Mouse (Mus musculus) intestine, embryonic 15.5 days (tissue): ENCODE results near the gene Ttc23l. TPM values are rescaled to one million over a fixed set of nuclear protein-coding genes. Genes with fewer than 3 reads are reported as not detected.
"Not testable (repeated sequence)": the region's sequence is repeated elsewhere in the genome, so short reads cannot be mapped to it uniquely, and the experiment has no call there.

ENCODE experiments used
- ATAC-seq: fragments of 200-750 bp; cut with Nextera tagmentation; 2 replicates; pipeline ENCODE4 v1.8.0; 2017; ENCODE audit warnings: moderate TSS enrichment, moderate library complexity
- H3K27ac ChIP-seq: fragments of 300-500 bp; sonication (generic); 2 replicates; pipeline ENCODE4 v1.5.1; 2015; ENCODE audit warnings: mild to moderate bottlenecking, inconsistent platforms
- H3K27me3 ChIP-seq: fragments of 300-500 bp; sonication (generic); replicated peaks from 2 replicates; pipeline ENCODE4 v1.6.1; 2015; ENCODE audit warnings: inconsistent platforms
- H3K36me3 ChIP-seq: fragments of 300-500 bp; sonication (generic); 2 replicates; pipeline ENCODE4 v1.6.1; 2015; ENCODE audit warnings: inconsistent platforms
- H3K4me1 ChIP-seq: fragments of 300-500 bp; sonication (generic); replicated peaks from 2 replicates; pipeline ENCODE4 v1.6.1; 2015; ENCODE audit warnings: inconsistent platforms
- H3K4me2 ChIP-seq: fragments of 300-500 bp; sonication (generic); replicated peaks from 2 replicates; pipeline ENCODE4 v1.6.1; 2015; ENCODE audit warnings: mild to moderate bottlenecking, inconsistent platforms
- H3K4me3 ChIP-seq: fragments of 300-500 bp; sonication (generic); replicated peaks from 2 replicates; pipeline ENCODE4 v1.5.1; 2015; ENCODE audit warnings: inconsistent platforms
- H3K9ac ChIP-seq: fragments of 300-500 bp; sonication (generic); 2 replicates; pipeline ENCODE4 v1.6.1; 2015; ENCODE audit warnings: inconsistent platforms
- H3K9me3 ChIP-seq: fragments of 300-500 bp; sonication (generic); 2 replicates; pipeline ENCODE4 v1.6.1; 2016; ENCODE audit warnings: inconsistent platforms
- WGBS: fragments of 180-500 bp; shearing (Covaris S2); methylation state at CpG from one replicate; pipeline ENCODE4 v1.1.7; 2015; 5-methylcytosine and 5-hydroxymethylcytosine counted together
- polyA plus RNA-seq: library from polyadenylated mRNA; unstranded; fragments of >200 nt; fragmentation: Nextera tagmentation; extraction: Ambion mirVana; gene quantifications from 2 replicates; pipeline ENCODE4 v1.2.1, GENCODE M21; 2015

The Ttc23l gene
- polyA plus RNA-seq, 1 experiment from 2014 or later: not detected

- Histone ChIP-seq H3K9me3 (no peaks in the 10 kb centered on the region), H3K27ac (no peak overlapping the region), H3K9ac (no peak overlapping the region), H3K27me3 (no peaks in the 10 kb centered on the region), H3K4me1 (no peaks in the 10 kb centered on the region), H3K36me3 (no peaks in the 10 kb centered on the region), H3K4me2 (no peak overlapping the region), H3K4me3 (no peak overlapping the region)
- 70% methylated on average over 5 of the region's 5 CpGs for WGBS
- ATAC-seq: no peak
Observed at GRCm38 (mm10) chr15:10500035-10500434, 58.4 kb downstream of the Ttc23l start.

GRCm38 (mm10) chr15:10499593-10499992 is 58.9 kb downstream of the Ttc23l start:
- Histone ChIP-seq H3K27me3 (no peaks in the 10 kb centered on the region), H3K4me2 (no peak overlapping the region), H3K9me3 (no peaks in the 10 kb centered on the region), H3K27ac (no peak overlapping the region), H3K9ac (no peak overlapping the region), H3K4me1 (no peaks in the 10 kb centered on the region), H3K36me3 (no peaks in the 10 kb centered on the region), H3K4me3 (no peak overlapping the region)
- no peak for ATAC-seq
- WGBS: 76% methylated on average over 5 of the region's 5 CpGs

GRCm38 (mm10) chr15:10496696-10497095 is 61.8 kb downstream of the Ttc23l start:
- not testable (repeated sequence) for H3K36me3 ChIP-seq, H3K9me3 ChIP-seq, H3K27ac ChIP-seq, H3K4me1 ChIP-seq, H3K4me2 ChIP-seq, H3K27me3 ChIP-seq, H3K4me3 ChIP-seq, ATAC-seq, H3K9ac ChIP-seq
- WGBS: 97% methylated on average over 1 of the region's 1 CpGs

- H3K9me3 ChIP-seq: no peaks in the 10 kb centered on the region
- H3K27ac ChIP-seq: no peak overlapping the region
- H3K4me1 ChIP-seq: no peaks in the 10 kb centered on the region
- H3K9ac ChIP-seq: no peak overlapping the region
- WGBS: 94% methylated on average over 11 of the region's 11 CpGs
- ATAC-seq: no peak
- H3K27me3 ChIP-seq: no peaks in the 10 kb centered on the region
- H3K36me3 ChIP-seq: peaks cover 5% of the 10 kb centered on the region; the same call in 1 of the 2 replicates
- no peak overlapping the region for H3K4me2 ChIP-seq
- no peak overlapping the region for H3K4me3 ChIP-seq
Observed at GRCm38 (mm10) chr15:10495944-10496343, 62.5 kb downstream of the Ttc23l start.

- Histone ChIP-seq H3K4me3 (no peak overlapping the region), H3K9ac (no peak overlapping the region), H3K27me3 (no peaks in the 10 kb centered on the region), H3K4me1 (no peaks in the 10 kb centered on the region), H3K27ac (no peak overlapping the region), H3K36me3 (peaks cover 17% of the 10 kb centered on the region; the same call in 1 of the 2 replicates), H3K4me2 (no peak overlapping the region), H3K9me3 (no peaks in the 10 kb centered on the region)
- no peak for ATAC-seq
- 95% methylated on average over 5 of the region's 5 CpGs for WGBS
Observed at GRCm38 (mm10) chr15:10490101-10490500, 68.4 kb downstream of the Ttc23l start.

GRCm38 (mm10) chr15:10487246-10487645 is 71.2 kb downstream of the Ttc23l start:
- peaks cover 14% of the 10 kb centered on the region; the same call in 1 of the 2 replicates for H3K36me3 ChIP-seq
- ATAC-seq: no peak

GRCm38 (mm10) chr15:10486365-10486839 is 72.1 kb downstream of the Ttc23l start:
- peak; percentile 64 for ATAC-seq
- Histone ChIP-seq H3K9me3 (no peaks in the 10 kb centered on the region), H3K27ac (peak overlapping the region; percentile 71), H3K4me2 (peak overlapping the region; percentile 72), H3K27me3 (no peaks in the 10 kb centered on the region), H3K4me1 (no peaks in the 10 kb centered on the region), H3K9ac (peak overlapping the region; percentile 73), H3K4me3 (peak overlapping the region; percentile 71), H3K36me3 (0 out of 2 replicates have a peak, but pooled peaks cover 12% of the 10 kb centered on the region)
- WGBS: 1% methylated on average over 18 of the region's 18 CpGs

More at GRCm38 (mm10) chr15:10487246-10487645, 71.2 kb downstream of the Ttc23l start:
- Histone ChIP-seq H3K4me2 (peak overlapping the region; percentile 72), H3K27ac (no peak overlapping the region), H3K27me3 (no peaks in the 10 kb centered on the region), H3K9ac (no peak overlapping the region), H3K9me3 (no peaks in the 10 kb centered on the region), H3K4me3 (no peak overlapping the region), H3K4me1 (no peaks in the 10 kb centered on the region)
- WGBS: 60% methylated on average over 2 of the region's 2 CpGs

GRCm38 (mm10) chr15:10485484-10486364 is 72.7 kb downstream of the Ttc23l start, which contains the start of the genes Brix1 and Rad1:
Gene Brix1 (minus strand): TSS chr15:10485947.
Gene Rad1 (plus strand): TSS chr15:10486018.
- Histone ChIP-seq H3K4me3 (peak within 1 kb of the TSS; percentile 71), H3K36me3 (0 out of 2 replicates have a peak, but pooled peaks cover 12% of the 10 kb centered on the region), H3K27ac (peak within 1 kb of the TSS; percentile 71), H3K9ac (peak within 1 kb of the TSS; percentile 73), H3K9me3 (no peaks in the 10 kb centered on the region), H3K4me1 (no peaks in the 10 kb centered on the region), H3K4me2 (peak within 1 kb of the TSS; percentile 72), H3K27me3 (no peaks in the 10 kb centered on the region)
- ATAC-seq: peak; percentile 99
- under 1% methylated on average over 58 of the region's 58 CpGs for WGBS

- peaks cover 8% of the 10 kb centered on the region for H3K36me3 ChIP-seq
- no peaks in the 10 kb centered on the region for H3K9me3 ChIP-seq
- H3K4me3 ChIP-seq: peak overlapping the region; percentile 86
- peaks cover 9% of the 10 kb centered on the region; the same call in 1 of the 2 replicates for H3K4me1 ChIP-seq
- peak; percentile 16 for ATAC-seq
- peak overlapping the region; percentile 74 for H3K9ac ChIP-seq
- WGBS: 7% methylated on average over 3 of the region's 3 CpGs
- peak overlapping the region; percentile 79 for H3K4me2 ChIP-seq
- no peak overlapping the region for H3K27ac ChIP-seq
- H3K27me3 ChIP-seq: no peaks in the 10 kb centered on the region
Observed at GRCm38 (mm10) chr15:10470941-10471340, 87.5 kb downstream of the Ttc23l start.

GRCm38 (mm10) chr15:10470151-10470831 is 88.2 kb downstream of the Ttc23l start, which contains the start of gene Dnajc21:
Gene Dnajc21 (minus strand): TSS chr15:10470516.
- Histone ChIP-seq H3K9ac (peak within 1 kb of the TSS; percentile 74), H3K36me3 (peaks cover 6% of the 10 kb centered on the region), H3K4me1 (peaks cover 9% of the 10 kb centered on the region; the same call in 1 of the 2 replicates), H3K4me2 (peak within 1 kb of the TSS; percentile 79), H3K9me3 (no peaks in the 10 kb centered on the region), H3K27ac (peak within 1 kb of the TSS; percentile 73), H3K4me3 (peak within 1 kb of the TSS; percentile 86), H3K27me3 (no peaks in the 10 kb centered on the region)
- WGBS: under 1% methylated on average over 75 of the region's 87 CpGs
- ATAC-seq: peak; percentile 99

GRCm38 (mm10) chr15:10469641-10470150 is 88.8 kb downstream of the Ttc23l start:
- Histone ChIP-seq H3K9ac (peak overlapping the region; percentile 74), H3K4me1 (peaks cover 9% of the 10 kb centered on the region; the same call in 1 of the 2 replicates), H3K36me3 (peaks cover 3% of the 10 kb centered on the region; the same call in 1 of the 2 replicates), H3K27ac (peak overlapping the region; percentile 73; the same call in 1 of the 2 replicates), H3K4me3 (peak overlapping the region; percentile 86), H3K27me3 (no peaks in the 10 kb centered on the region), H3K4me2 (peak overlapping the region; percentile 79), H3K9me3 (no peaks in the 10 kb centered on the region)
- peak; percentile 15; the same call in 1 of the 2 replicates for ATAC-seq
- WGBS: under 1% methylated on average over 40 of the region's 40 CpGs
